Mouse (Mus musculus) stomach, embryonic 16.5 days (tissue): ENCODE data around the gene Fntb. TPM values are rescaled to one million over a fixed set of nuclear protein-coding genes. Genes with fewer than 3 reads are reported as not detected.
A peak's percentile ranks its signal among the peaks of the same experiment; 100 is the strongest.

Experiments used
- ATAC-seq: fragments of 200-750 bp; cut with Nextera tagmentation; 2 replicates; pipeline ENCODE4 v1.8.0; 2017; ENCODE audit warnings: moderate number of reproducible peaks, moderate TSS enrichment; ENCODE audit not compliant: insufficient read depth, low FRiP score
- H3K27ac ChIP-seq: fragments of 300-500 bp; sonication (generic); 2 replicates; pipeline ENCODE4 v1.5.1; 2014; ENCODE audit warnings: low read length
- H3K27me3 ChIP-seq: fragments of 300-500 bp; sonication (generic); 2 replicates; pipeline ENCODE4 v1.6.1; 2014; ENCODE audit warnings: low read length, control low read depth, mixed read lengths; ENCODE audit not compliant: control insufficient read depth, insufficient read depth
- H3K36me3 ChIP-seq: fragments of 300-500 bp; sonication (generic); 2 replicates; pipeline ENCODE4 v1.6.1; 2014; ENCODE audit warnings: low read length; ENCODE audit not compliant: control insufficient read depth, insufficient read depth
- H3K4me1 ChIP-seq: fragments of 300-500 bp; sonication (generic); 2 replicates; pipeline ENCODE4 v1.6.1; 2014; ENCODE audit warnings: low read length, control low read depth, mixed read lengths; ENCODE audit not compliant: control insufficient read depth, insufficient read depth
- H3K4me2 ChIP-seq: fragments of 300-500 bp; sonication (generic); 2 replicates; pipeline ENCODE4 v1.6.1; 2014; ENCODE audit warnings: low read depth, low read length, mixed read lengths
- H3K4me3 ChIP-seq: fragments of 300-500 bp; sonication (generic); replicated peaks from 2 replicates; pipeline ENCODE4 v1.5.1; 2014; ENCODE audit warnings: mild to moderate bottlenecking, low read length
- H3K9ac ChIP-seq: fragments of 300-500 bp; sonication (generic); 2 replicates; pipeline ENCODE4 v1.6.1; 2014; ENCODE audit warnings: low read length
- H3K9me3 ChIP-seq: fragments of 300-500 bp; sonication (generic); replicated peaks from 2 replicates; pipeline ENCODE4 v1.6.1; 2016; ENCODE audit warnings: low read length, control low read depth; ENCODE audit not compliant: control insufficient read depth
- WGBS: fragments of 180-500 bp; shearing (Covaris S2); extraction: QIAGEN DNeasy Blood & Tissue Kit; methylation state at CpG from one replicate; pipeline ENCODE4 v1.1.7; 2014; 5-methylcytosine and 5-hydroxymethylcytosine counted together
- polyA plus RNA-seq: library from polyadenylated mRNA; unstranded; fragments of >200 nt; fragmentation: Nextera tagmentation; extraction: Ambion mirVana; gene quantifications from 2 replicates; pipeline ENCODE4 v1.2.1, GENCODE M21; 2015

The Fntb gene
- polyA plus RNA-seq, 1 experiment from 2014 or later = 34.4 TPM

- no peaks in the 10 kb centered on the region for H3K9me3 ChIP-seq
- H3K4me1 ChIP-seq = no peaks in the 10 kb centered on the region
- H3K36me3 ChIP-seq = peaks cover 16% of the 10 kb centered on the region
- no peaks in the 10 kb centered on the region for H3K27me3 ChIP-seq
- no peak overlapping the region for H3K4me2 ChIP-seq
- ATAC-seq = no peak
- H3K4me3 ChIP-seq = no peak overlapping the region
- 69% methylated on average over 2 of the region's 2 CpGs for WGBS
- H3K27ac ChIP-seq = no peak overlapping the region
- no peak overlapping the region for H3K9ac ChIP-seq
Observed at GRCm38 (mm10) chr12:76941524-76941923, 176.1 kb downstream of the Fntb start.

- Histone ChIP-seq H3K27me3 (no peaks in the 10 kb centered on the region), H3K4me1 (no peaks in the 10 kb centered on the region), H3K36me3 (peaks cover 12% of the 10 kb centered on the region; the same call in 1 of the 2 replicates), H3K27ac (no peak overlapping the region), H3K4me3 (no peak overlapping the region), H3K4me2 (no peak overlapping the region), H3K9me3 (no peaks in the 10 kb centered on the region), H3K9ac (no peak overlapping the region)
- 90% methylated on average over 2 of the region's 2 CpGs for WGBS
- no peak for ATAC-seq
Observed at GRCm38 (mm10) chr12:76942476-76942875, 177.1 kb downstream of the Fntb start.

GRCm38 (mm10) chr12:76943046-76943445 is 177.7 kb downstream of the Fntb start:
- no peak overlapping the region for H3K4me2 ChIP-seq
- H3K4me1 ChIP-seq = no peaks in the 10 kb centered on the region
- no peaks in the 10 kb centered on the region for H3K9me3 ChIP-seq
- no peak overlapping the region for H3K27ac ChIP-seq
- no peak for ATAC-seq
- no peaks in the 10 kb centered on the region for H3K27me3 ChIP-seq
- H3K9ac ChIP-seq = no peak overlapping the region
- peaks cover 8% of the 10 kb centered on the region; the same call in 1 of the 2 replicates for H3K36me3 ChIP-seq
- no peak overlapping the region for H3K4me3 ChIP-seq
- WGBS = 76% methylated on average over 3 of the region's 3 CpGs

- Histone ChIP-seq H3K4me1 (no peaks in the 10 kb centered on the region), H3K27ac (no peak overlapping the region), H3K4me3 (no peak overlapping the region), H3K27me3 (no peaks in the 10 kb centered on the region), H3K36me3 (0 out of 2 replicates have a peak, but pooled peaks cover 4% of the 10 kb centered on the region), H3K9ac (no peak overlapping the region), H3K4me2 (no peak overlapping the region), H3K9me3 (no peaks in the 10 kb centered on the region)
- 74% methylated on average over 6 of the region's 6 CpGs for WGBS
- ATAC-seq = no peak
Observed at GRCm38 (mm10) chr12:76943466-76943865, 178.1 kb downstream of the Fntb start.

- H3K4me2 ChIP-seq = no peak overlapping the region
- no peaks in the 10 kb centered on the region for H3K4me1 ChIP-seq
- H3K27me3 ChIP-seq = no peaks in the 10 kb centered on the region
- H3K36me3 ChIP-seq = peaks cover 8% of the 10 kb centered on the region; the same call in 1 of the 2 replicates
- H3K4me3 ChIP-seq = no peak overlapping the region
- no peaks in the 10 kb centered on the region for H3K9me3 ChIP-seq
- ATAC-seq = no peak
- no peak overlapping the region for H3K27ac ChIP-seq
- 92% methylated on average over 3 of the region's 3 CpGs for WGBS
- H3K9ac ChIP-seq = no peak overlapping the region
Observed at GRCm38 (mm10) chr12:76947487-76947886, 182.1 kb downstream of the Fntb start.

- H3K9ac ChIP-seq = no peak overlapping the region
- no peak overlapping the region for H3K4me2 ChIP-seq
- H3K27ac ChIP-seq = no peak overlapping the region
- no peaks in the 10 kb centered on the region for H3K27me3 ChIP-seq
- H3K4me3 ChIP-seq = no peak overlapping the region
- no peaks in the 10 kb centered on the region for H3K9me3 ChIP-seq
- 87% methylated on average over 2 of the region's 2 CpGs for WGBS
- H3K4me1 ChIP-seq = no peaks in the 10 kb centered on the region
- no peak for ATAC-seq
- H3K36me3 ChIP-seq = peaks cover 12% of the 10 kb centered on the region; the same call in 1 of the 2 replicates
Observed at GRCm38 (mm10) chr12:76948185-76948584, 182.8 kb downstream of the Fntb start.

GRCm38 (mm10) chr12:76948781-76949180 is 183.4 kb downstream of the Fntb start:
- H3K4me3 ChIP-seq = no peak overlapping the region
- no peak overlapping the region for H3K4me2 ChIP-seq
- H3K27ac ChIP-seq = no peak overlapping the region
- no peaks in the 10 kb centered on the region for H3K4me1 ChIP-seq
- 66% methylated on average over 3 of the region's 3 CpGs for WGBS
- ATAC-seq = peak; percentile 64; the same call in 1 of the 2 replicates
- H3K36me3 ChIP-seq = peaks cover 12% of the 10 kb centered on the region; the same call in 1 of the 2 replicates
- no peaks in the 10 kb centered on the region for H3K27me3 ChIP-seq
- no peaks in the 10 kb centered on the region for H3K9me3 ChIP-seq
- no peak overlapping the region for H3K9ac ChIP-seq

GRCm38 (mm10) chr12:76950330-76950729 is 184.9 kb downstream of the Fntb start:
- 86% methylated on average over 5 of the region's 5 CpGs for WGBS
- H3K4me1 ChIP-seq = 0 out of 2 replicates have a peak, but pooled peaks cover 5% of the 10 kb centered on the region
- no peak overlapping the region for H3K4me3 ChIP-seq
- H3K9me3 ChIP-seq = no peaks in the 10 kb centered on the region
- no peak overlapping the region for H3K27ac ChIP-seq
- no peak overlapping the region for H3K9ac ChIP-seq
- H3K36me3 ChIP-seq = peaks cover 8% of the 10 kb centered on the region; the same call in 1 of the 2 replicates
- H3K27me3 ChIP-seq = no peaks in the 10 kb centered on the region
- H3K4me2 ChIP-seq = no peak overlapping the region
- no peak for ATAC-seq

GRCm38 (mm10) chr12:76953750-76954363 is 188.5 kb downstream of the Fntb start:
- 64% methylated on average over 2 of the region's 2 CpGs for WGBS
- peaks cover 15% of the 10 kb centered on the region; the same call in 1 of the 2 replicates for H3K4me1 ChIP-seq
- no peak overlapping the region for H3K4me2 ChIP-seq
- no peak overlapping the region for H3K9ac ChIP-seq
- H3K27me3 ChIP-seq = no peaks in the 10 kb centered on the region
- peaks cover 8% of the 10 kb centered on the region; the same call in 1 of the 2 replicates for H3K36me3 ChIP-seq
- H3K4me3 ChIP-seq = no peak overlapping the region
- H3K9me3 ChIP-seq = no peaks in the 10 kb centered on the region
- ATAC-seq = no peak
- H3K27ac ChIP-seq = no peak overlapping the region
